Mouse (Mus musculus) heart, embryonic 16.5 days (tissue): ENCODE data around the gene Tmem79. TPM values are rescaled to one million over a fixed set of nuclear protein-coding genes. Genes with fewer than 3 reads are reported as not detected.

ENCODE experiments used
- ATAC-seq: fragments of 200-750 bp; cut with Nextera tagmentation; replicated peaks from 2 replicates; pipeline ENCODE4 v1.8.0; 2017; ENCODE audit warnings: moderate number of reproducible peaks; ENCODE audit not compliant: insufficient read depth, low FRiP score; ENCODE audit errors: extremely low read depth
- H3K27ac ChIP-seq: fragments of 300-500 bp; sonication (generic); 2 replicates; pipeline ENCODE4 v1.5.1; 2014; ENCODE audit warnings: mild to moderate bottlenecking, low read length, control low read depth, moderate library complexity
- H3K27me3 ChIP-seq: fragments of 300-500 bp; sonication (generic); 2 replicates; pipeline ENCODE4 v1.6.1; 2014; ENCODE audit warnings: low read length, mixed read lengths; ENCODE audit not compliant: control insufficient read depth, insufficient read depth
- H3K36me3 ChIP-seq: fragments of 300-500 bp; sonication (generic); 2 replicates; pipeline ENCODE4 v1.6.1; 2014; ENCODE audit not compliant: control insufficient read depth, insufficient read depth
- H3K4me1 ChIP-seq: fragments of 300-500 bp; sonication (generic); 2 replicates; pipeline ENCODE4 v1.6.1; 2014; ENCODE audit warnings: low read length, mixed read lengths; ENCODE audit not compliant: control insufficient read depth, insufficient read depth
- H3K4me2 ChIP-seq: fragments of 300-500 bp; sonication (generic); 2 replicates; pipeline ENCODE4 v1.6.1; 2014; ENCODE audit warnings: low read depth, mild to moderate bottlenecking, control low read depth, low read length
- H3K4me3 ChIP-seq: fragments of 300-500 bp; sonication (generic); 2 replicates; pipeline ENCODE4 v1.5.1; 2014; ENCODE audit warnings: mild to moderate bottlenecking, control low read depth, low read length
- H3K9ac ChIP-seq: fragments of 300-500 bp; sonication (generic); 2 replicates; pipeline ENCODE4 v1.6.1; 2014; ENCODE audit warnings: low read length, control low read depth
- H3K9me3 ChIP-seq: fragments of 300-500 bp; sonication (generic); replicated peaks from 2 replicates; pipeline ENCODE4 v1.6.1; 2016; ENCODE audit warnings: low read length; ENCODE audit not compliant: control insufficient read depth
- WGBS: fragments of 180-500 bp; shearing (Covaris S2); extraction: QIAGEN DNeasy Blood & Tissue Kit; methylation state at CpG from one replicate; pipeline ENCODE4 v1.1.7; 2014; 5-methylcytosine and 5-hydroxymethylcytosine counted together
- polyA plus RNA-seq: library from polyadenylated mRNA; unstranded; fragments of >200 nt; fragmentation: Nextera tagmentation; extraction: Ambion mirVana; gene quantifications from 2 replicates; pipeline ENCODE4 v1.2.1, GENCODE M21; 2015

Gene Tmem79
- polyA plus RNA-seq, 1 experiment from 2014 or later: 1.7 TPM

- no peaks in the 10 kb centered on the region for H3K27me3 ChIP-seq
- no peak overlapping the region for H3K4me2 ChIP-seq
- H3K9ac ChIP-seq: no peak overlapping the region
- no peaks in the 10 kb centered on the region for H3K9me3 ChIP-seq
- H3K27ac ChIP-seq: peak overlapping the region; percentile 24
- H3K4me1 ChIP-seq: peaks cover 17% of the 10 kb centered on the region
- ATAC-seq: no peak
- 50% methylated on average over 5 of the region's 5 CpGs for WGBS
- H3K4me3 ChIP-seq: no peak overlapping the region
- peaks cover 63% of the 10 kb centered on the region for H3K36me3 ChIP-seq
These were observed 23.6 kb upstream of the Tmem79 start for GRCm38 (mm10) chr3:88359584-88359983.

- no peaks in the 10 kb centered on the region for H3K27me3 ChIP-seq
- H3K4me1 ChIP-seq: peaks cover 3% of the 10 kb centered on the region
- no peak overlapping the region for H3K27ac ChIP-seq
- ATAC-seq: no peak
- H3K9ac ChIP-seq: no peak overlapping the region
- H3K4me3 ChIP-seq: no peak overlapping the region
- no peak overlapping the region for H3K4me2 ChIP-seq
- no peaks in the 10 kb centered on the region for H3K9me3 ChIP-seq
- WGBS: 91% methylated on average over 8 of the region's 8 CpGs
- H3K36me3 ChIP-seq: peaks cover 87% of the 10 kb centered on the region
These were observed 18.6 kb upstream of the Tmem79 start for GRCm38 (mm10) chr3:88354396-88355165.

- H3K9me3 ChIP-seq: no peaks in the 10 kb centered on the region
- no peak for ATAC-seq
- no peaks in the 10 kb centered on the region for H3K27me3 ChIP-seq
- H3K27ac ChIP-seq: no peak overlapping the region
- no peak overlapping the region for H3K4me3 ChIP-seq
- H3K4me1 ChIP-seq: no peaks in the 10 kb centered on the region
- no peak overlapping the region for H3K4me2 ChIP-seq
- H3K36me3 ChIP-seq: peaks cover 86% of the 10 kb centered on the region
- no peak overlapping the region for H3K9ac ChIP-seq
- 85% methylated on average over 9 of the region's 9 CpGs for WGBS
These were observed 17.0 kb upstream of the Tmem79 start for GRCm38 (mm10) chr3:88352907-88353306.

- ATAC-seq: no peak
- H3K27ac ChIP-seq: no peak overlapping the region
- H3K9ac ChIP-seq: no peak overlapping the region
- H3K4me3 ChIP-seq: no peak overlapping the region
- H3K36me3 ChIP-seq: peaks cover 84% of the 10 kb centered on the region
- no peaks in the 10 kb centered on the region for H3K9me3 ChIP-seq
- WGBS: 70% methylated on average over 13 of the region's 13 CpGs
- H3K4me1 ChIP-seq: no peaks in the 10 kb centered on the region
- H3K27me3 ChIP-seq: no peaks in the 10 kb centered on the region
- H3K4me2 ChIP-seq: no peak overlapping the region
These were observed 14.8 kb upstream of the Tmem79 start for GRCm38 (mm10) chr3:88350732-88351131.

- H3K4me3 ChIP-seq: no peak overlapping the region
- no peak for ATAC-seq
- peak overlapping the region; percentile 0; the same call in 1 of the 2 replicates for H3K9ac ChIP-seq
- H3K9me3 ChIP-seq: no peaks in the 10 kb centered on the region
- H3K27me3 ChIP-seq: no peaks in the 10 kb centered on the region
- WGBS: 55% methylated on average over 3 of the region's 3 CpGs
- H3K4me1 ChIP-seq: peaks cover 23% of the 10 kb centered on the region
- no peak overlapping the region for H3K27ac ChIP-seq
- no peak overlapping the region for H3K4me2 ChIP-seq
- peaks cover 24% of the 10 kb centered on the region for H3K36me3 ChIP-seq
These were observed 3.1 kb upstream of the Tmem79 start for GRCm38 (mm10) chr3:88339006-88339405.

- Histone ChIP-seq H3K27ac (no peak overlapping the region), H3K4me1 (peaks cover 23% of the 10 kb centered on the region), H3K9ac (no peak overlapping the region), H3K9me3 (no peaks in the 10 kb centered on the region), H3K27me3 (no peaks in the 10 kb centered on the region), H3K4me2 (no peak overlapping the region), H3K36me3 (peaks cover 17% of the 10 kb centered on the region), H3K4me3 (no peak overlapping the region)
- ATAC-seq: no peak
- 84% methylated on average over 7 of the region's 7 CpGs for WGBS
These were observed 2.4 kb upstream of the Tmem79 start for GRCm38 (mm10) chr3:88338316-88338715.

- peaks cover 23% of the 10 kb centered on the region for H3K4me1 ChIP-seq
- H3K36me3 ChIP-seq: peaks cover 9% of the 10 kb centered on the region
- H3K9ac ChIP-seq: peak overlapping the region; percentile 60
- H3K27me3 ChIP-seq: no peaks in the 10 kb centered on the region
- H3K27ac ChIP-seq: peak overlapping the region; percentile 96
- no peak for ATAC-seq
- no peaks in the 10 kb centered on the region for H3K9me3 ChIP-seq
- H3K4me2 ChIP-seq: peak overlapping the region; percentile 61
- 45% methylated on average over 11 of the region's 11 CpGs for WGBS
- H3K4me3 ChIP-seq: peak overlapping the region; percentile 87
These were observed 1.5 kb upstream of the Tmem79 start for GRCm38 (mm10) chr3:88337367-88338020.

GRCm38 (mm10) chr3:88335436-88336053 is 403 bp downstream of the Tmem79 start:
- peak; percentile 47 for ATAC-seq

More at GRCm38 (mm10) chr3:88335436-88336053, 403 bp downstream of the Tmem79 start:
- peaks cover 23% of the 10 kb centered on the region for H3K4me1 ChIP-seq
- H3K4me2 ChIP-seq: peak overlapping the region; percentile 65
- peak overlapping the region; percentile 96 for H3K27ac ChIP-seq
- no peaks in the 10 kb centered on the region for H3K9me3 ChIP-seq
- H3K9ac ChIP-seq: peak overlapping the region; percentile 84
- no peaks in the 10 kb centered on the region for H3K27me3 ChIP-seq
- under 1% methylated on average over 27 of the region's 27 CpGs for WGBS
- no peaks in the 10 kb centered on the region for H3K36me3 ChIP-seq
- H3K4me3 ChIP-seq: peak overlapping the region; percentile 87
